Mouse (Mus musculus): Measurements from ENCODE around the gene Gm37240. TPM values are rescaled to one million over a fixed set of nuclear protein-coding genes. Genes with fewer than 3 reads are reported as not detected.
"Not testable (repeated sequence)": the region's sequence is repeated elsewhere in the genome, so short reads cannot be mapped to it uniquely, and the experiment has no call there.

Gm37240 gene
- total RNA-seq (2022) = 10 to 100 TPM; 29.7 to 37.8 (median 36.6) TPM

DNA sequence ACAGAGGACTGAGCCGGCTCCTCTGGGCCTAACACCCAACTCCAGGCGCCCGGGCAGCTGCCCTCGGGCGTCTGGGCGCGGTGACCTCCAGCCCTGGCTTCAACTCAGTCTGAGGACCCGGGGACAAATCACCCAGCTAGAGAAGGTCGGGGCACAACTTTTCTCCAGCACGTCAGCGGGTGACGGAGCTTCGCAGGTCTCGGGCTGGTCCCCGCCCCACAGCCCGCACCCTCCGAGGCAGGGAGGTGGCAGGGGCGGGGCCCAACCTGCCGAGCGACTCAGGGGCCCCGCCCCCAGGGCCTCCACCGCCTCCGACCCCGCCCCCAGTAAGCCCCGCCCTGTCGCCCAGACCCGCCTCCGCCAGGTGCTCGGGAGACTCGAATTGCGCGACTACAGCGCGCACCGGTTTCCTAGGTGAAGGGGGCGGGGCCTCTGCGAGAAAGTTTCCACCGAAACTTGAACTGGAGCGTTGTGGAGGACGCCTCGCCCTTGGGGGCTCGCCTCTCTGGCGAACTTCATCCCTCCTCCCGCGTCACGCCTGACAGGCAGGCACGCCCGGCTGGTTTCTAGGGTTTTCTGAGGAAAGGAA, at the start of gene Gm37240, which contains the start of gene Glt28d2:
Gene Gm37240 (minus strand): TSS at position 280 of the 589 bp plus-strand sequence.
Gene Glt28d2 (minus strand): TSS at position 278 of the 589 bp plus-strand sequence.
- peak; percentile 84 to 87 for DNase-seq (ENCODE audit: low spot score in 2 of 2)

DNA sequence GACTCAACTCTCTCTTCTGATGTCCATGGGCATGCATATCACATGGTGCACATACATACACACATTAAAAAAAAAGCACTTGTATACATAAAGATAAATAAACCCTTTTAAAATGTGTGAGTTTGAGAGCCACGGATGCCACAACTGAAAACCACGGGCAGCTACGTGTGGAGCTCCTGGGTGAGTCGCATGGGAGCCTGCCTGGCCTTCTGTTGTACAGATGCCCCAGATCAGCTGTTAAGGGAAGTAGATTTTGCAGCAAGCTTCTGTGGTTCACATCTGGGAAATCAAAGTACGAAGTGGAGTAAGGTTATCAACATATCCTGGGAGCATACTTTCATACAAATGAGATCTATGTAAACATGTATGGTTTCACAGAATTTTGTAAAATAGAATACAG, 46.3 kb upstream of the Gm37240 start:
- no peak for DNase-seq (ENCODE audit: low spot score in 2 of 2)

DNA sequence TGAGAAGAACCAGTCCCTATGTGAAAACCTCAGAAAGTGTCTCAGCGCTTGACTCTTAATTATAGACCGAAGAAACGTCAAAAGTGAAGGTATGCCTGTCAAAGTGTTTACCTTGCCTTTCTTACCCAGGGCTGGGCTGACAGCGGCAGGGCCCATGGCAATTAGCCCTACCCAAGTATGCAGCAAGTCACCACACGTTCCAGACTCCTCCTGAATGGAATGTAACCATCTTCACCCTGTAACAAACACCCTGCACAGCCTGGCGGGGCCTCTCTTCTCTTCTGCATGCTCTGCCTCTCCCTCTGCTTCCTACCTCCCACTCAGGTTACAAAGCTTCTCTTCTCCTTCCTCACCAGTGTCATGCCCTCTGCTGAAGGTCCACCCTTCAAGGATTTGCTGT, 44.5 kb upstream of the Gm37240 start:
- DNase-seq (ENCODE audit: low spot score in 2 of 2) = no peak

DNA sequence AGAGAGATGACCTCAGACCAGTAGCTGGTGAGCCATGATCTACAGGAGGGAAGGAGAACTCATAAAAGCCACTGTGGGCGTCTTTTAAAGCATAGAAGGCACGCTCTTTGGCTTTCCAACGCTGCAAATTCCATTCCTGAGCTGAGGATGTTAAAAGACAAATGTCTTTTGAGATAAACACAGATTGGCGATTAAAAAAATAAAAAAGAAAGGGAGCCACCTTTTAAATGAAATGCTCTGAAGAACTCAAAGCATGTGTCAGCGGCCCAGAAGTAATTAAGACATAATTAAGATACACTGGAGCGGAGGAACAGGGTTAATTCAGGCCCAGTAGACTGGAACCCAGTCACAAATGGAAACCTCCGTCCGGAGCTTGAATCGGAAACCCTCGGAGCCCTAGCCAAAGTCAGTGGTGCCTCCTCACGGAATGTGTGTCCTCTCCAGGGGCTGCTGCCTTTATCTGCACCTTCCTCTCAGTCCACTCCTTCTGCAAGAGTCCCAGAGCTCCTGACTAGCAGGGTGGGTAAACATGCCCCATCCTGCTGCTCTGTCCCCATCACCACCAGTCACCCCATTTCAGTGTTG, 43.4 kb upstream of the Gm37240 start:
- no peak for DNase-seq (ENCODE audit: low spot score in 2 of 2)

DNA sequence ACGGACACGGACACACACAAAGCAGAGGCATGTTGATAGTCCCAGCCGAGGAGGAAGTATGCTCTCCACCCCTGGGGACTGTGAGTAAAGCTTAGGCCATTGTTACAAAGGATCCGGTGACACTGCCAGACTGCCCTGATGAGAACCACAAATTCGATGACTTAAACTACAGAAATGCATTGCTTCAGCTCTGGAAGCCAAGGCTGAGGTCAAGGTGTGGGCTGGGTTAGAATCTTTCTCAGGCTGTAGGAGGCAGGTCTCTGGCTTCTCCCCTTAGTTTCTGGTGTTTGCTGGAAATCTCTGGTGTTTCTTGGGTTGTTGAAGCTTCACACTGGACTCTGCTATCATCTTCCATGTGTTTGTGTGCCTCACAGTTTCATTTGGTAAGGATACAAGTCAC, 42.4 kb upstream of the Gm37240 start:
- DNase-seq (ENCODE audit: low spot score in 2 of 2) = no peak

DNA sequence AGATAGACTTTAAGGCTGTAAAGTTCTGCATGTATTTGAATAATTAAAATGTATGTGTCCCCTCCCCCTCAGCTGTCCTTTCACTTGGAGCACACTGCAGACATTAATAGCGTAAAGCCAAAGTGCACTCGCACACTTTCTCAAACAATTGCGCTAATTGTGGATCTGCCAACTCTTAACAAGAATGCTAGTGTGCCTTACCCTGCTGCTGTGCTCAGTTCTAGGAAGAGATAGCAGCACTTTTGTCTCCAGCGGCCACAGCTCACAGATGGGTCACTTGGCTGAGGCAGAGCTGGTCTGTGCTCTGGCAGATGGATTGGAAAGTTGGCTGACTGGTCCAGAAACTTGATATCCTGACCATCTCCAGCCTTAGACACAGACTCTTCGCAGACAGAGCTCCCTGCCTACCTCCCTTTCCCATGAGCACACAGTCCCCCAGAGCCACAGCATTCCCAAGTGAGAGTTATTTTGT, 40.9 kb upstream of the Gm37240 start:
- peak; percentile 30 to 57 for DNase-seq (ENCODE audit: low spot score in 2 of 2)

DNA sequence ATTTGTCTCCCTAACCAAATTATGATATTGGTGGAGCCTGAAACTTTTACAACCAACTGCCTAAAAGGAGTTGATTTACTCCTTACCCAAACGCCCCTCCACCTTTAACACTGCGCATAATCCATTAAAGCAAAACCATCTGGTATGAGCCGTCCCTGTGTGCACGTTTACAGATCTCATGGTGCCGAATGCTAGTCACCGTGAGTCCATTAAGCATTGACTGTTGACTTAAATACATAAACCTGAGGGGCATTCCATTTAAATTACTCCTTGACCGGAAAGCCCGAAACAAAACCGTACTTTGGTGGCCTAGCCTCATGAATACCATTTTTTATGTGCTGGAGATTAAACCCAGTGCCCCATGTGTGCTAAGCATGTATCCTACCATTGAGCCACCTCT, 40.0 kb upstream of the Gm37240 start:
- no peak for DNase-seq (ENCODE audit: low spot score in 2 of 2)

DNA sequence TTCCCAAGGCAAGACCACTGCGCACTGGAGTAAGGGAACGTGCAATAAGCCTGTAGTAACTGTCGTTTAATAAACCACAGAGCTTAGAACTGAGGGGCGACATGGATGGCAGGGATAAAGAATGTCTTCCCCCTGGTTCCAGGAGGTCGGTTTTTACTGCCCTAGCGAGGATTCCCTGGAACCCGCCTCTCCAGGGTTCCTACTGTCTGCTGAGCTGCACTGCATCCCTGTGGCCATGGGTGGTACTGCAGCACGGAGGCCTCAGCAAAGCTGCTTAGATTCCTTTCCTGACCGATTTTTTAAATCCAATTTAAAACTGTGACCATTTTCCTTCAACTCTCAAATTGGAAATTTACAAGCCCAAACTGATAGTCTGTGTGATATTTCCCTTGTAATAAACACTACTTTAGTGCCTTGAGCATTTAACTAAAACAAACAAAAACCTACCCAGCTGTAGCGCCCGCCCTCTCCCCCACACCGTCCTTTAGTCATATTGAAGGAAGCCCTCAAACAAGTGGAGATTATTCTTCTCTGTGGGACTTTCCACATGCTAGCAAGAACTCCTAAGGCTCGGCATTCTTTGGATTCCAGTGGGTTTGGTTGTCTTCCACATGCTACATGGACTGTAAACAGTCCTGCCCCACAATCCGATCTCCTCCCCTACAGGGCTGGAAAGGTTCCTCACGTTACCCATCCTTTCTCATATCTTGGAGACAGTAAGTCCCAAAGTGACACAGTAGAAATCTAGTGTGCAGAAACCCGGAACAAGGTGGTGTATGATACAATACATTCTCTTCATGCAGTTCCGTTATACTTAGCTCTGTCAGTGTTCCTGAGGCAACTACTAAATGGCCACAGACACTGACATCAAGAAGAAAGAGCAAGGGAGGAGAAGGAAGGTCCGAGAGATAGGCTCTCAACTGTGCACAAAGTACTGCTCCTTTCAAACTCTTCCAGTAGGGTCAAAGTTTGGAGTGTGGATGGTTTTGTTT, 36.9 kb upstream of the Gm37240 start:
- DNase-seq (ENCODE audit: low spot score in 2 of 2) = peak; percentile 57 to 61

DNA sequence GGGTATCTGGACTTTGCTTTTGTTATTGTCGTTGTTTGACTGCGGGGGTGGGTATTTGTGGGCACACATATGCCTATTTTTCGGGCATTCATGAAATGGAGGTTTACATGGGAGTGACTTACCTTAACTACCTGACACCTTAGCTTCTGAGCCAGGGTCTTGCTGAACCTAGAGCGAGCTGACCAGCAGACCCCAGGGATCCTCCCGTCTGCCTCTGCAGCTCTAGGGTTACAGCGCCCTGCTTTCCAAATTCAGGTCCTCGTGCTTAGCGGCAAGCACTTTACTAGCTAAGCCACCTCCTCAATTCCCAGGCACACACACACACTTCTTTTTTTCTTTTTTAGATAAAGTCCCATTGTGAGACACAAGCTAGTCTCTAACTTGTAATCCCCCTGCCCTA, 36.0 kb upstream of the Gm37240 start:
- no peak for DNase-seq (ENCODE audit: low spot score in 2 of 2)

DNA sequence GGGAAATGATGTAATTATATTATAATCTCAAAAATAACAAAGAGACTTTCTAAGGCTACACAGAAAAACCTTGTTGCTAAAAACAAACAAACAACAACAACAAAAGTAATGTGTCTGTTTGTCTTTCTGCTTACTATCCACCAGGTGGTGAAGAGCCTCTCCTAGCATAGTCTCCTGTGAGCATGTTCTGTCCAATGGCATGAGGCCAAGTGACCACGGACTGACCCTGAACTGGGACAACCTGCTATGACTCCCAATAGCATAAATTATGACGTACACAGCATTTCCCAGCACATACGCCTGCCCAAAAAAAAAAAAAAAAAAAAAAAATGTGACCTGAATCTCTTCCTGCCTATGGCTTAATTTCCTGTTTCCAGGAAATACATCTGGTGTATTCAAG, 35.0 kb upstream of the Gm37240 start:
- no peak for DNase-seq (ENCODE audit: low spot score in 2 of 2)

DNA sequence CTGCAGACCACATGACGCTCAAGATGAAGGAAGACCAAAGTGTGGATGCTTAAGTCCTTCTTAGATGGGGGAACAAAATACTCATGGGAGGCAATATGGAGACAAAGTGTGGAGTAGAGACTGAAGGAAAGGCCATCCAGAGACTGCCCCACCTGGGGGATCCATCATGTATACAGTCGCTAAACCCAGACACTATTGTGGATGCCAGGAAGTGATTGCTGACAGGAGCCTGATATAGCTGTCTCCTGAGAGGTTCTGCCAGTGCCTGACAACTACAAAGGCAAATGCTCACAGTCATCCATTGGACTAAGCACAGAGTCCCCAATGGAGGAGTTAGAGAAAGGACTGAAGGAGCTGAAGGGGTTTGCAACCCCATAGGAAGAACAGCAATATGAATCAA, 33.4 kb upstream of the Gm37240 start:
- not testable (repeated sequence) for DNase-seq (ENCODE audit: low spot score in 2 of 2)

DNA sequence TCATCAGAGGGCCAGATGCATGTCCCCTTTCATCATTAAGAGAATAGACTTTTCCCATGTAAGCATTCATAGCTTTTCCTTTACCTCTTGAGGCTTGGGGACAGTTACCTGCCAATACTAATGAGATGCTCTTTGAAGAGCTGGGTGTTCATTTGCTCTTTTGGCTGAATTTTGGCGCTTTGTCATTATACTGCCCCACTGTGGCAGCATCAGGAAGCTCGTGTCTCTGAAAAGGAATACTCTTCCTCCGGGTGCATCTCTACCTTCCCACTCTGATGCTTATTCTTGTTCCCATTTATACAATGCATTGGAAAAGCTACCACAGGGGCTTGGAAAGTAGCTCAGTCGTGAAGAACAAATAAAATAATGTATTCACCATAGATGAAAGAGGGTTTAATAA, 30.3 kb upstream of the Gm37240 start:
- no peak for DNase-seq (ENCODE audit: low spot score in 2 of 2)

DNA sequence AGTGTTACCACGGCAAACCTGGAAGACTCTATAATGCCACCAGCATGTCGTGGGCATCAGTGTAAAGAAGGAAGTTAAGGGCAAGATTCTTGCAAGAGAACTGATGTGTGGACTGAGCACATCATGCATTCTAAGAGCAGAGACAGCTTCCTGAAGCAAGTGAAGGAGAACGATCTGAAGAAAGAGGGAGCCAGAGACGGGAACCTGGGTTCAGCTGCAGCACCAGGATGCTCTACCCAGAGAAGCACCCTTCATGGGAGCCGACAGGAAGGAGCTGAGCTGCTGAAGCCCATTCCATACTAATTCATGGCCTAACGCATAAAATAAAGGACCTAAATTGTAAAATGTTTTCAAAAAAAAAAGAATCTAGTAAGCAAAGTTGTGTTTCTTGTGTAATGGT, 27.5 kb upstream of the Gm37240 start:
- no peak for DNase-seq (ENCODE audit: low spot score in 2 of 2)

DNA sequence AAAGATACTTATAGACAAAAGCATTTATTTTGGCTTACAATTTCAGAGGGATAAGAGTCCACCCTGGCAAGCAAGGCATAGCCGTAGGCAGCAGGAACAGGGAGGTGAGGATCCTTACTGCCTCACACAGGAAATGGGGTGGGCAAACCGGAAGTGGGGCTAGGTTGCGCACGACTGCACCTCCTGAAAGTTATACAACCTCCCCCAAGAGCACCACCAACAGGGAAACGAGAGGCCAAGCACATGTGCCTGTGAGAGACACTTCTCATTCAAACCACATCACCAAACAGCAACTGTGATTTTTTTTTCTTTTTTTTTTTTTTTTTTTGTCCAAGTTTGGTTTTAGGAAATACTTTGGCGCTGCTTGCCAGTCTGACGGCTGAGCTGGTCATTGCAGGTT, 19.8 kb upstream of the Gm37240 start:
- DNase-seq (ENCODE audit: low spot score in 2 of 2) = no peak

DNA sequence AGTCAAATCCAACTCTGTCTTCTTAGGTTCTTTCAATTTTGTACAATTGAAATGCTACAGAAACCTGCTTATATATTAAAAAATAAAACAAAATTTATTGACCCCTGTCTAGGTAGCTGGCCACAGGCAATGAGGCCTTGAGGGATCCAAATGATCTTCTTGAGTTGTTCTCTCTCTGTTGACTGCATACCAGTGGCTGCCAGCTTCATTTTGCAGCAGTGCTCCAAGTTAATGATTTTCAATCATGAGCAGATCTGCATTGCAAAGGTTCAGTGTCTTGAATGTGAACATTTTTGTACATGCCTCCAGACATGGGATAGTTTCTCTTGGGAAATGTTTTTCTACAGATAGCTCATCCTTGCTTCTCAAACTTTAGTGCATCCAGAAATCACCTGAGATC, 17.1 kb upstream of the Gm37240 start:
- no peak for DNase-seq (ENCODE audit: low spot score in 2 of 2)

DNA sequence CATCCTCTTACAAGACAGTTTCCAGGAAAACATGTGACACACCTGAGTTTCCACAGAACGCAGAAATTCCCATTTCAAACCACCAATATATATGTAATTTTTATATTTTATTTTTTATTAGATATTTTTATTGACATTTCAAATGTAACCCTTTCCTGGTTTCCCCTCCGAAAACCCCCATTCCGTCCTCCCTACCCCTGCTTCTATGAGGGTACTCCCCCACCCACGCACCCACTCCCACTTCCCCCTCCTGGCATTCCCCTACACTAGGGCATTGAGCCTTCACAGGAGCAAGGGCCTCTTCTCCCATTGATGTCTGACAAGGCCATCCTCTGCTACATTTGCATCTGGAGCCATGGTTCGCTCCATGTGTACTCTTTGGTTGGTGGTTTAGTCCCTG, 7.7 kb upstream of the Gm37240 start:
- no peak for DNase-seq (ENCODE audit: low spot score in 2 of 2)

DNA sequence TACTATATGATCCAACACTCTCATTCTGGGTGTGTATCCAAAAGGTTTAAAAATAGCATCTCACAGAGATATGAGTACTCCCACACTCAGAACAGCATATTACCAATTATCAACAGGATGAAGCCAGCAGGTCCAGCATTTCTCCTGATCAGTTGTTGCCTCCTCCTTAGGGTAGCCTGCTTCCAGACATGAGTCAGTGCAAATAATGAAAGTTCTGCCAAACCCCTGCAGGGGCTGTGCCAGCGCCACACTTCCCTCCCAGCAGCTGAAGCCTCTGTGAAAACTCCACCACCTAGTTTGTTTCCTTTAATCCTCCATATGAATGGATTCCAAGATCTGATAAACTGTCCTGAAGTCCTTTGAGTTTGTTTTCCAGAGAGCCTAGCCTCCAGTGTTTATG, 4.3 kb upstream of the Gm37240 start:
- no peak for DNase-seq (ENCODE audit: low spot score in 2 of 2)

DNA sequence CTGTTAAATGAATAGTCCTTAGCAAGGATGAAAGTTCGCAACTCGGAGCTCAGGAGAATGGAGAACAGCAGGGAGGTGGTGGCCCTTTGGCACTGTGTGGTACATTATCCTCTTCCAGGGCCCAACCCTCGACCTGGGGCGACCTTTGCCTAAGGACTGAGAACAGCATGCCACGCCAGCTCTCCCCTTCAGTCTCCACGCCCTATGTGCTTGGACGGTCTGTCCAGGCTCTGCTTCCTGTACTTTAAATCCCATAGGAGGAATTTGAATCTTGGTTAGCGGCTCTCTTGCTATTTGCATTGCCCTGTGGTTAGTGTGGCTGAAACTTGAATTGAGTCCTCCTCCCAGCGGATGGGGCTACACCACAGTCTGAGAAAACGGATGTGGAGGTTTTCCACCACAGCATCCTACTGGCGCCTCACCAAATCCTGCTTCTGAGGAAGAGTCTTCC, 928 bp upstream of the Gm37240 start:
- DNase-seq (ENCODE audit: low spot score in 2 of 2) = peak; percentile 45 to 46

DNA sequence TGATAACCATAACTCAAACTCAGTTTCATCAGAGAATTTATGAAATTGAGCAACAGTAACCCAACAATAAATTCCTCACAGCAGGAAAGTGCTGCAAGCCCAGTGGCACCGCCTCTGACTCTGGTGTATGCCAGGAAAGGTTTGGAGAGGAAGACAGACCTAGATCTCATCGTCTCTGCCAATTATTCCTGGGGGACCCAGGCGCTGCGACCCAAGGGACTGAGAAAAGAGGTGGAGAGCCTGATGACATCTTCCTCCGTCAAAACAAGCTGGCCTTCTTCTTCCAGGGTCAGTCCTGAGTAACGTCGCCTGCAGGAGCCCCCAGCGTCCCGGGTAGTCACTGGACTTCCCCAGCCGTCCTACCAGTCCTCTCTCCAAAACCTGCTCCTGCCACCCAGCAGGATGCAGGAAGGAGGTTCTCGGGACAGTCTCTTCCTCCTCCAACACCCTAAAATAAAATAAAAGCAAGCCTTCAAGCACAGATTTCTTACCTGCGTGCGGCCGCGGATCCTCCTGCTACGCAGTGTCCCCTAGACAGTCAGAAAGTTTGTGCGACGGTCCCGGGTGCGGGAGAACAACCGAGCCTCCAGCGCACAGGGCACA, 581 bp downstream of the Gm37240 start:
- DNase-seq (ENCODE audit: low spot score in 2 of 2) = peak; percentile 39 to 56

DNA sequence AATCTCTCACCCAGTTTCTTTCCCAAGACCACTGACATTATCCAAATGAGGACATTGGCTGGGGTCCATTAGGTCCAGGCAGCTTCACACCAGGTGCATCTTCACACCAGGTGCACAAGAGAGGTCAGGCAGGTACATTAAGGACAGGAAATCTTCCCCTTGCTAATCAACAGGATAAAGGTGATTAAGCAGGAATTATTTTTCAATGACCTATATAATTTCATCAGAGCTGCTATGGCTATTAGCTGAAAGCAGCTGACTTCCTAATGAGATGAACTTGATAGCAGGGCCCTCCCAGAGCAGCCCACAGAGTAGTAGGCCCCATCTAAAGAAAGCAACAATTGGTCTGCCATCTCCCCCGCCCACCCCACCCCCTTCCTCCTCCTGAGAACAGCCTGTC, 1.4 kb downstream of the Gm37240 start:
- DNase-seq (ENCODE audit: low spot score in 2 of 2) = no peak

DNA sequence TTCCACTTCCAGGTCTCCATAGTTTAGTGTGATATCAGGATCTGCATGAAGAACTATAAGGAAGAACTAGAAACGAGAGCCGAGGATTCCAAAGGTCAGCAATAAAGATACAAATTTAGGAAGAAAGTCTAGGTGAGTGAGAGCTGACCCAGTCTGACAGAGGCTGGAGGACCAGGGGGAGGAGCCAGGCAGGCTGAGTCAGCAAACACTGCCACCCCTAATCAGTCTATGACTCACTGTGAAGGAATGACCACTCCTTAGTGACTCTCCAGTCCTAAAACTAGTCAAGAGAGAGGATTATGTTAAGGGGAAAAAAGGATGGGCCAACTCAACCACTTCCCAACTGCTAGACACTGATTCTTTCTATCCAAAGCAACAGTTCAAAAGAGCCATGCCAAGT, 6.6 kb downstream of the Gm37240 start:
- no peak for DNase-seq (ENCODE audit: low spot score in 2 of 2)

DNA sequence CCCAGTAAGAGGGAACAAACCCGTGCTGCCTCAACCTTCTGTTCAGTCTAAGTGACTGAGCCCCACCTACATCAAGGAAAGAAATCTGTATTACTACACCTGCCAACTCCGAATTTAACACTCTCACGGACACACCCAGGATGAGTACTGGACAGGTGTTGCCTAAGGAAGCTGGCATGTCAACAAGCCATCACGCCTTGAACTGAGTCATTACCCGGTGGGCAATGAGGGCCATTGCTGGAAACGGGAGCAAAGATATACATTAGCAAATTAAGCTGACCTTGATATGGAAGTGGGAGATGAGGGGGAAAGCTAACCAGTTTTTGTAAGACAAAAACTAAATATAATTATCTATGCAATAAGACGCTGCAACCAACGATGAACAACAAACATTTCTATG, 7.2 kb downstream of the Gm37240 start:
- DNase-seq (ENCODE audit: low spot score in 2 of 2) = no peak
